Mouse (Mus musculus) lung, postnatal 4 days (tissue): ENCODE data around the gene Gjc3.

Experiments used
- DNase-seq, 2 experiments: peaks; one replicate each; pipeline ENCODE4 v3.0.0; 2021

Gene Gjc3

GRCm38 (mm10) chr5:137909564-137910262 is 53.2 kb downstream of the Gjc3 start:
- no peak for DNase-seq
